Mouse (Mus musculus) skeletal muscle tissue, adult 2 months (tissue): Measurements from ENCODE around the gene Nme9.

Experiments
- DNase-seq: peaks from one replicate; pipeline ENCODE4 v3.0.0-alpha.2; 2012; ENCODE audit warnings: low read depth, low spot score

Nme9 gene

GRCm38 (mm10) chr9:99479181-99479711, 28.0 kb downstream of the Nme9 start:
- DNase-seq = peak; percentile 11

- DNase-seq = no peak
Observed at GRCm38 (mm10) chr9:99480764-99481163, 29.5 kb downstream of the Nme9 start.

- no peak for DNase-seq
Observed at GRCm38 (mm10) chr9:99483191-99483590, 31.9 kb downstream of the Nme9 start.

GRCm38 (mm10) chr9:99484632-99485031, 33.4 kb downstream of the Nme9 start:
- no peak for DNase-seq

- DNase-seq = no peak
Observed at GRCm38 (mm10) chr9:99485144-99485543, 33.9 kb downstream of the Nme9 start.

GRCm38 (mm10) chr9:99487126-99487695, 35.9 kb downstream of the Nme9 start:
- no peak for DNase-seq

- no peak for DNase-seq
Observed at GRCm38 (mm10) chr9:99487841-99488240, 36.6 kb downstream of the Nme9 start.

- no peak for DNase-seq
Observed at GRCm38 (mm10) chr9:99491050-99491449, 39.8 kb downstream of the Nme9 start.

- no peak for DNase-seq
Observed at GRCm38 (mm10) chr9:99492634-99493200, 41.4 kb downstream of the Nme9 start.

GRCm38 (mm10) chr9:99499336-99499735, 48.1 kb downstream of the Nme9 start:
- DNase-seq = no peak

GRCm38 (mm10) chr9:99505875-99506274, 54.6 kb downstream of the Nme9 start:
- DNase-seq = no peak
